Mouse (Mus musculus): Measurements from ENCODE around the gene Atp6v1f. TPM values are rescaled to one million over a fixed set of nuclear protein-coding genes. Genes with fewer than 3 reads are reported as not detected.

Atp6v1f gene
- polyA plus RNA-seq, 1 experiment from 2014 or later: 300 TPM

DNA sequence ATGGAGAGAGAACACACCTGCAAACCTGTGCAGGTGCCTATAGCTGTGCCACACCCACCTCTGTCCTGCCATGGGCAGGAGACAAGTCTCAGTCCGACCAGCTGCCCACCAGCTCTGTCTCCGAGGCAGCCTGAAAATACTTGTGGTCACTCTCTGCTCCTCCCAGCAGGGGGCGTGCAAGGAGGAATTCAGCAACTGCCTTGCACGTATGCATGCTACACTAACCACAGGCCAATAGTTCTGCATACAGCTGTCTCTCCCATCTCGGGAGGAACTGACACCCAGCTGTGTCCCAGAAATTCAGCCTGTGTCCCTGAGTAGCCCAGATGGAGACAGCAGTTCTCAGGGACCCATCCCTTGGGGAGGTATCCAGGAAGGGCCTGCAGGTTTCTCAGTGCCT is 49.6 kb downstream of the Atp6v1f start:
- ATAC-seq (replicated peaks; ENCODE audit: low FRiP score, low TSS enrichment, low read depth) (no peak; the same call in 1 of the 2 replicates), DNase-seq (ENCODE audit: low spot score) (peak; percentile 82)
- H3K9ac ChIP-seq (ENCODE audit: low read length): no peak overlapping the region
- 4% methylated on average over 5 of the region's 5 CpGs for WGBS
- H3K27ac ChIP-seq (ENCODE audit: low read depth): no peak overlapping the region
- H3K9me3 ChIP-seq (ENCODE audit: control insufficient read depth, low read length): 0 out of 2 replicates have a peak, but pooled peaks cover 3% of the 10 kb centered on the region
- no peak overlapping the region for H3K4me2 ChIP-seq (ENCODE audit: low read length)
- no peaks in the 10 kb centered on the region for H3K27me3 ChIP-seq (replicated peaks; ENCODE audit: control insufficient read depth, insufficient read depth, low read length)
- H3K36me3 ChIP-seq (ENCODE audit: control insufficient read depth, insufficient read depth, low read length): no peaks in the 10 kb centered on the region
- no peak overlapping the region for H3K4me3 ChIP-seq (ENCODE audit: low read depth, low read length)
- H3K4me1 ChIP-seq (replicated peaks; ENCODE audit: control insufficient read depth, insufficient read depth, low read length): peaks cover 16% of the 10 kb centered on the region

Other genes with a start within 250 kb of the Atp6v1f start
- gene Hilpda, start 195.2 kb upstream of the Atp6v1f start, polyA plus RNA-seq (2014; fragmentation: Nextera tagmentation; extraction: Ambion mirVana): 38.1 and 42.8 TPM in 2 replicates
- gene Fam71f2, start 188.1 kb upstream of the Atp6v1f start, polyA plus RNA-seq (2014; fragmentation: Nextera tagmentation; extraction: Ambion mirVana): 0.20 and 0.48 TPM in 2 replicates
- gene Fam71f1, start 148.6 kb upstream of the Atp6v1f start, polyA plus RNA-seq (2014; fragmentation: Nextera tagmentation; extraction: Ambion mirVana): 0.11 and 0.26 TPM in 2 replicates
- gene Calu, start 119.6 kb upstream of the Atp6v1f start, polyA plus RNA-seq (2014; fragmentation: Nextera tagmentation; extraction: Ambion mirVana): 331 and 354 TPM in 2 replicates
- gene Opn1sw, start 79.2 kb upstream of the Atp6v1f start, polyA plus RNA-seq (2014; fragmentation: Nextera tagmentation; extraction: Ambion mirVana): 0.41 and 0.69 TPM in 2 replicates
- 12.3 and 14.7 TPM in 2 replicates for gene Ccdc136, start 71.4 kb upstream of the Atp6v1f start, polyA plus RNA-seq (2014; fragmentation: Nextera tagmentation; extraction: Ambion mirVana)
- gene Flnc, start 34.5 kb upstream of the Atp6v1f start, polyA plus RNA-seq (2014; fragmentation: Nextera tagmentation; extraction: Ambion mirVana): 14.7 and 15.8 TPM in 2 replicates
- 0.28 TPM in 1 of 2 replicates, not detected in the other for gene Atp6v1fnb, start 3.7 kb downstream of the Atp6v1f start, polyA plus RNA-seq (2014; fragmentation: Nextera tagmentation; extraction: Ambion mirVana)
- 25.2 and 28.6 TPM in 2 replicates for gene Kcp, start 40.2 kb downstream of the Atp6v1f start, polyA plus RNA-seq (2014; fragmentation: Nextera tagmentation; extraction: Ambion mirVana)
- 6.9 and 7.7 TPM in 2 replicates for gene Irf5, start 58.9 kb downstream of the Atp6v1f start, polyA plus RNA-seq (2014; fragmentation: Nextera tagmentation; extraction: Ambion mirVana)
- 91.2 and 107 TPM in 2 replicates for gene Tnpo3, start 142.2 kb downstream of the Atp6v1f start, polyA plus RNA-seq (2014; fragmentation: Nextera tagmentation; extraction: Ambion mirVana)
- gene Tspan33, start 226.5 kb downstream of the Atp6v1f start, polyA plus RNA-seq (2014; fragmentation: Nextera tagmentation; extraction: Ambion mirVana): 1.8 and 3.3 TPM in 2 replicates